Mouse (Mus musculus): ENCODE results near the gene Nfia.

- TF ChIP-seq POLR2A (IDR thresholded peaks at IDR 0.05; ENCODE audit: low read depth, low read length) (no peak), CTCF (IDR thresholded peaks at IDR 0.05; ENCODE audit: borderline replicate concordance, insufficient read depth, low read length) (no peak)
Observed at GRCm38 (mm10) chr4:97805896-97806808, 33.6 kb downstream of the Nfia start.

Data from embryonic fibroblast, embryonic 13.5 days (primary cell).